ENCODE assay signal across 8 mouse cellular contexts in genomic region chr10:44458534-44459315, GRCm38 (mm10).
A peak's percentile ranks its signal among the peaks of the same experiment; 100 is the strongest.
DNase-seq lines count a peak whose midpoint lies in the region; ATAC-seq and TF ChIP-seq lines count a peak whose summit lies in the region.

No protein-coding gene starts in this region.

- peak; percentile 90 for DNase-seq in MEL (ENCODE audit: low read depth, low spot score)
- DNase-seq in cerebellum, adult 2 months: peak; percentile 51 to 53
- peak; percentile 63 for DNase-seq in forebrain, postnatal 0 days
- DNase-seq in layer of hippocampus, postnatal 10 days (ENCODE audit: low spot score in 2 of 2): peak; percentile 39 to 57
- peak; percentile 83 for DNase-seq in lung, postnatal 36 days
- peak; percentile 78 for DNase-seq in retina, embryonic 14.5 days (ENCODE audit: low spot score)
- DNase-seq in thymus, postnatal 4 days: peak; percentile 85

- H3K27me3 ChIP-seq in MEL (ENCODE audit: control insufficient read depth in 1 of 2, insufficient read depth in 2 of 2, low read length in 2 of 2): peaks cover 0 to 2% of the 10 kb centered on the region in 2 experiments; a peak in 2 of 4 replicates
- peaks cover 8% of the 10 kb centered on the region; the same call in 1 of the 2 replicates for H3K27me3 ChIP-seq in cerebellum, adult 2 months (ENCODE audit: control insufficient read depth, insufficient read depth, low read length)
- H3K27me3 ChIP-seq in forebrain, postnatal 0 days (ENCODE audit: insufficient read depth, low read length): peaks cover 49% of the 10 kb centered on the region

- peak; percentile 83 for ATAC-seq in forebrain, postnatal 0 days
- ATAC-seq in hematopoietic stem cell, adult 5-6 weeks (replicated peaks in 1 of 2; ENCODE audit: insufficient read depth in 1 of 2, low FRiP score in 2 of 2, low TSS enrichment in 1 of 2, low read depth in 1 of 2, poor library complexity in 2 of 2, severe bottlenecking in 2 of 2): peak; percentile 85 to 86

- H3K36me3 ChIP-seq in MEL (ENCODE audit: control insufficient read depth in 1 of 2, insufficient read depth in 2 of 2, low read length in 2 of 2): peaks cover 0 to 11% of the 10 kb centered on the region in 2 experiments; a peak in 2 of 4 replicates
- no peaks in the 10 kb centered on the region for H3K36me3 ChIP-seq in forebrain, postnatal 0 days (ENCODE audit: insufficient read depth)

- peak overlapping the region; percentile 70 to 71 for H3K4me3 ChIP-seq in MEL (ENCODE audit: control insufficient read depth in 1 of 2, insufficient read depth in 1 of 2, low read depth in 2 of 2, low read length in 2 of 2)
- H3K4me3 ChIP-seq in cerebellum, adult 2 months (replicated peaks; ENCODE audit: insufficient read depth, low read depth, low read length): peak overlapping the region; percentile 60
- H3K4me3 ChIP-seq in forebrain, postnatal 0 days (ENCODE audit: low read depth, low read length): peak overlapping the region; percentile 53

- H3K27ac ChIP-seq in MEL (ENCODE audit: control insufficient read depth, low read depth, low read length): peak overlapping the region; percentile 48
- H3K27ac ChIP-seq in cerebellum, adult 2 months (ENCODE audit: insufficient read depth, low read length): no peak overlapping the region
- no peak overlapping the region for H3K27ac ChIP-seq in forebrain, postnatal 0 days (ENCODE audit: low read depth, low read length)

- peak overlapping the region; percentile 98 for H3K4me2 ChIP-seq in forebrain, postnatal 0 days (ENCODE audit: low read depth)

- peaks cover 0 to 13% of the 10 kb centered on the region in 2 experiments for H3K4me1 ChIP-seq in MEL (ENCODE audit: control insufficient read depth in 1 of 2, insufficient read depth in 2 of 2, low read length in 2 of 2)
- H3K4me1 ChIP-seq in cerebellum, adult 2 months (ENCODE audit: control insufficient read depth, insufficient read depth, low read length): no peaks in the 10 kb centered on the region
- H3K4me1 ChIP-seq in forebrain, postnatal 0 days (ENCODE audit: insufficient read depth): 0 out of 2 replicates have a peak, but pooled peaks cover 10% of the 10 kb centered on the region

- peak overlapping the region; percentile 54 for H3K9ac ChIP-seq in MEL (ENCODE audit: control insufficient read depth, low read depth, low read length, poor library complexity, severe bottlenecking)
- H3K9ac ChIP-seq in forebrain, postnatal 0 days: peak overlapping the region; percentile 28; the same call in 1 of the 2 replicates

- WGBS in cerebellum, adult 2 months: 1% methylated on average over 54 of the region's 54 CpGs
- WGBS in forebrain, postnatal 0 days: under 1% methylated on average over 54 of the region's 54 CpGs

- peak; percentile 60 for TF ChIP-seq RAD21 in MEL (IDR thresholded peaks at IDR 0.05; ENCODE audit: low read depth, low read length)

- peak in 2 of 3 experiments; percentile 48 to 56; a peak in 4 of 6 replicates for TF ChIP-seq CTCF in MEL (IDR thresholded peaks at IDR 0.05 in 2 of 3, conservative IDR thresholded peaks at IDR 0.05 in 1 of 3; ENCODE audit: control insufficient read depth in 1 of 3, insufficient read depth in 1 of 3, low read depth in 2 of 3, low read length in 3 of 3, poor library complexity in 1 of 3, severe bottlenecking in 1 of 3)
- TF ChIP-seq CTCF in cerebellum, adult 2 months (IDR thresholded peaks at IDR 0.05; ENCODE audit: borderline replicate concordance, insufficient read depth, low read depth, low read length): no peak
- peak; percentile 53 for TF ChIP-seq CTCF in forebrain, postnatal 0 days (IDR thresholded peaks at IDR 0.05; ENCODE audit: low read depth)

- TF ChIP-seq EP300 in MEL (IDR thresholded peaks at IDR 0.05; ENCODE audit: low read depth in 1 of 2, low read length in 2 of 2): no peak

- H3K9me3 ChIP-seq in MEL (replicated peaks; ENCODE audit: insufficient read depth, low read length): no peaks in the 10 kb centered on the region
- no peaks in the 10 kb centered on the region for H3K9me3 ChIP-seq in forebrain, postnatal 0 days (ENCODE audit: low read length)

- H3K79me2 ChIP-seq in MEL (ENCODE audit: control insufficient read depth, insufficient read depth, low read length, poor library complexity): no peaks in the 10 kb centered on the region

- 0 out of 4 replicates have a peak, but pooled peaks of 1 of the 2 experiments have one; percentile 17 for TF ChIP-seq POLR2A in MEL (IDR thresholded peaks at IDR 0.05; ENCODE audit: control insufficient read depth in 1 of 2, insufficient read depth in 1 of 2, low read depth in 1 of 2, low read length in 2 of 2, poor library complexity in 1 of 2)
- TF ChIP-seq POLR2A in cerebellum, adult 2 months (IDR thresholded peaks at IDR 0.05; ENCODE audit: borderline replicate concordance, insufficient read depth, low read length): no peak

TF ChIP-seq in MEL, 35 proteins besides CTCF, POLR2A, EP300 and RAD21:
- TF ChIP-seq TAL1 (IDR thresholded peaks at IDR 0.05; ENCODE audit: low read length) (no peak), USF2 (IDR thresholded peaks at IDR 0.05; ENCODE audit: borderline replicate concordance in 1 of 2, insufficient read depth in 1 of 2, low read depth in 1 of 2, low read length in 2 of 2) (no peak), GATA1 (IDR thresholded peaks at IDR 0.05; ENCODE audit: low read depth, low read length) (no peak), POLR2AphosphoS2 (IDR thresholded peaks at IDR 0.05; ENCODE audit: low read length) (no peak), BHLHE40 (IDR thresholded peaks at IDR 0.05; ENCODE audit: borderline replicate concordance, low read depth, low read length) (no peak), KAT2A (conservative IDR thresholded peaks at IDR 0.05; ENCODE audit: low read depth, low read length) (no peak), ETS1 (IDR thresholded peaks at IDR 0.05; ENCODE audit: low read depth, low read length) (no peak), ZKSCAN1 (IDR thresholded peaks at IDR 0.05; ENCODE audit: low read depth, low read length) (no peak), ELF1 (IDR thresholded peaks at IDR 0.05; ENCODE audit: low read depth, low read length) (no peak), CHD2 (IDR thresholded peaks at IDR 0.05; ENCODE audit: low read length) (no peak), MAFK (IDR thresholded peaks at IDR 0.05; ENCODE audit: borderline replicate concordance, low read depth, low read length) (no peak), NRF1 (IDR thresholded peaks at IDR 0.05; ENCODE audit: insufficient read depth, low read depth, low read length, poor library complexity, severe bottlenecking) (0 out of 2 replicates have a peak, but pooled peaks have one; percentile 20), SMC3 (IDR thresholded peaks at IDR 0.05; ENCODE audit: low read depth, low read length) (peak; percentile 56), MAZ (IDR thresholded peaks at IDR 0.05; ENCODE audit: low read depth, low read length) (0 out of 2 replicates have a peak, but pooled peaks have one; percentile 42), MEF2A (IDR thresholded peaks at IDR 0.05; ENCODE audit: extremely low read depth, insufficient replicate concordance, low read depth, low read length, poor library complexity, severe bottlenecking) (no peak), CHD1 (IDR thresholded peaks at IDR 0.05; ENCODE audit: low read depth, low read length) (no peak), ZMIZ1 (IDR thresholded peaks at IDR 0.05; ENCODE audit: low read depth, low read length) (no peak), MXI1 (IDR thresholded peaks at IDR 0.05; ENCODE audit: low read depth, low read length) (peak; percentile 55), POLR2AphosphoS5 (IDR thresholded peaks at IDR 0.05; ENCODE audit: borderline replicate concordance, low read depth, low read length) (no peak), MAX (IDR thresholded peaks at IDR 0.05; ENCODE audit: low read length) (no peak; the same call in 1 of the 2 replicates), GABPA (IDR thresholded peaks at IDR 0.05; ENCODE audit: low read depth, low read length) (no peak), ZNF384 (IDR thresholded peaks at IDR 0.05; ENCODE audit: low read depth, low read length) (0 out of 2 replicates have a peak, but pooled peaks have one; percentile 4), TBP (IDR thresholded peaks at IDR 0.05; ENCODE audit: low read depth, low read length) (no peak), MYB (IDR thresholded peaks at IDR 0.05; ENCODE audit: low read depth, low read length) (no peak), RCOR1 (IDR thresholded peaks at IDR 0.05; ENCODE audit: low read depth, low read length) (peak; percentile 41; the same call in 1 of the 2 replicates), ZC3H11A (IDR thresholded peaks at IDR 0.05; ENCODE audit: low read depth, low read length) (peak; percentile 47), E2F4 (IDR thresholded peaks at IDR 0.05; ENCODE audit: borderline replicate concordance, low read depth, low read length) (no peak), UBTF (IDR thresholded peaks at IDR 0.05; ENCODE audit: borderline replicate concordance, insufficient read depth, low read depth, low read length) (no peak), SIN3A (IDR thresholded peaks at IDR 0.05; ENCODE audit: low read length) (no peak; the same call in none of the 2 replicates), TCF12 (IDR thresholded peaks at IDR 0.05; ENCODE audit: low read depth, low read length) (no peak), HCFC1 (IDR thresholded peaks at IDR 0.05; ENCODE audit: low read depth, low read length) (no peak), MYC (IDR thresholded peaks at IDR 0.05; ENCODE audit: low read depth, low read length) (no peak), USF1 (IDR thresholded peaks at IDR 0.05; ENCODE audit: low read depth, low read length) (no peak), NELFE (IDR thresholded peaks at IDR 0.05; ENCODE audit: low read depth, low read length) (no peak)
